Mouse (Mus musculus): ENCODE measurements around the gene Lrrc7.

GRCm38 (mm10) chr3:158202776-158203175 is 359.2 kb downstream of the Lrrc7 start:
- no peak for TF ChIP-seq POLR2A (IDR thresholded peaks at IDR 0.05; ENCODE audit: borderline replicate concordance, extremely low read depth, low read depth, low read length)
- no peak for TF ChIP-seq CTCF (IDR thresholded peaks at IDR 0.05; ENCODE audit: insufficient read depth, low read length)

Measured in lung, adult 2 months (tissue).